Mouse (Mus musculus) left cerebral cortex, postnatal 14 days (tissue): ENCODE results near the gene Zbtb48. TPM values are rescaled to one million over a fixed set of nuclear protein-coding genes. Genes with fewer than 3 reads are reported as not detected.

Experiments
- DNase-seq, 2 experiments: peaks; one replicate each; pipeline ENCODE4 v3.0.0; 2021 to 2022; ENCODE audit warnings: low spot score in 2 of 2, mixed read lengths in 1 of 2
- intact Hi-C: fragments of 180-260 bp; cut with DNase I; formaldehyde crosslinking; loops from one replicate; pipeline ENCODE4 v1.15.1; 2025
- long read RNA-seq, 2 experiments: library from polyadenylated mRNA; stranded (forward); transcript quantifications; one replicate each; pipeline ENCODE4 v2.0.0; 2021
- total RNA-seq, 2 experiments: library from RNA; stranded (reverse); gene quantifications; 2 replicates each; pipeline ENCODE4 v1.2.3; 2021

The Zbtb48 gene
- total RNA-seq, result 10 to 100 TPM; 11.5 to 13.2 TPM
- long read RNA-seq, experiment 1, partial matches to known transcripts, result 4 of 9 reads
- long read RNA-seq, experiment 1, other reads (novel, unspliced or antisense), result 1 of 9 reads
- long read RNA-seq, experiment 2, partial matches to known transcripts, result 1 of 12 reads
- long read RNA-seq, experiment 2, other reads (novel, unspliced or antisense), result 6 of 12 reads

DNA sequence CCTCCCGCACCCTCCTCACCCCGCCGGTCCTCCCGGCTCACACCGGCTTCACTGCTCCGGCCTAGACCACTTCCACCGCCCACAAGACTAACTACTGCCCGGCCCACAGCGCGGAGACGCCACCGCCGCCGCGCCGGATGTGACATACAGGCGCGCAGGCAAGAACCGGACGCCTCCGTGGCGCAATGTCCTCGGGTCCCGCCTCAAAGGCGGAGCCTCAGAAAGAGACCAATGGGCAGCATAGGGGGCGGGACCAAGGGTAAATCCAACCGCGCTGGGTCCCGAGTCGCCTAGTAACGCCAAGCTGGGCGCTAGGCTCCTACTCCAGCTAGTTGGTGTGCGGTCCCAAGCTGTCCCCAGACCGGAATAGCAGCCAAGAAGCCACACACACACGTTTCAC lies at the start of gene Zbtb48:
Gene Zbtb48 (minus strand): TSS at position 148 of the 400 bp plus-strand sequence.
- intact Hi-C loops, result no loop called here

DNA sequence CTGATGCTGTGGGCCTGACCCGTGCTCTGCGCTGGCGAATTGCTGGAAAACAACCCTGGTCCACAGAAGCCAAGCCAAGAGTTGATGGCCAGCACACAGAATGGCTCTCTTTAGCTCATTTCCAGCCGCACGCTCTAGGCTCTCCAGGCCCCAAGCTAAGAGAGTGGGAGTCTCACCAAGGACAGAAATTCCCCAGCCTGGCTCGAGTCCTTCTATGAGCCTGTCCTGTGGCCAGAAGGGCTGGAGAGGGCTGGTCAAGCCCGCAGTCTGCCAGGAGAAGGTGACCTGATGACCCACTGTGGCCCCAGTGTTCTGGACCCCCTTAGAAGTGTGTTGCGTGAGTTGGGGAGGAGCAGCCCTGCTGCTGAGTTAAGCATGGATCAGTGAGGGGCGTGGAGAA lies 49.7 kb upstream of the Zbtb48 start:
- no peak for DNase-seq
- intact Hi-C loops, result no loop called here

More for the DNA sequence above, at the start of gene Zbtb48:
- DNase-seq, result peak; percentile 98 to 99

DNA sequence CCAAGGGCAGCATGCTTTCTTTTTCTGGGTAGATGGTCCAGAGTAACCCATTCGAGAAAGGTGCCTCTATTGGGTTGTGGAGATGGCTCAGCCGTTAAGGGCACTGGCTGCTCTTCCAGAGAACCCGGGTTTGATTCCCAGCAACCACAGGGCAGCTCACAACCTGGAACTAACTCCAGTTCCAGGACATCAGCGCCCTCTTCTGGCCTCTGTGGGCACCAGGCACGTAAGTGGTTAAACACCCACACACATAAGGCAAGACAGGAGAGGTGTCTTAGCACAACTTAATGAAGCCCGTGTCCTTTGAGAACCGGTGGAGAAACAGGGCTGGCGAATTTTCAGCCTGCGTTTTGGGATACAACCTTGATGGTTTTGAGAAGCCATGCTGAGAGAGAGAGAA lies 47.1 kb upstream of the Zbtb48 start:
- DNase-seq, result no peak
- intact Hi-C loops, result no loop called here

DNA sequence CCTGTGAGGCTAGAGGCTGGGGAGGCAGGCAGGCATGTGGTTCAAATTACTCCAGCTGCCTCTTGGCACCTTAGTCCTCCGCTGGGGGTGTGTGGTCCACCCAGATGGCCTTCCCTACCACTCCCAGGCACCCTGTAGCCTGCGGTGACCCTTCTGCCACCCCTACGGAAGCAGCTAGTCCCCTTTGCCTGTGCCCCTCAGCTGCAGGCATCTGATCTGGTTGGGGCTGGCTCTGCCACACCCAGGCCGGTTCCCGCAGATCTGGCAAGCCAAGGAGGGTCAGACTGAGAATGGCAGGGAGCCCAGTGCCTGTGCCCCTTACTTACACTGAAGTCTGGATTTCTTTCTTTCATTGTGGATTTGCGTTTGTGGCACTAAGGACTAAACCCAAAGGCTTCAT lies 46.2 kb upstream of the Zbtb48 start:
- intact Hi-C loops, result no loop called here

DNA sequence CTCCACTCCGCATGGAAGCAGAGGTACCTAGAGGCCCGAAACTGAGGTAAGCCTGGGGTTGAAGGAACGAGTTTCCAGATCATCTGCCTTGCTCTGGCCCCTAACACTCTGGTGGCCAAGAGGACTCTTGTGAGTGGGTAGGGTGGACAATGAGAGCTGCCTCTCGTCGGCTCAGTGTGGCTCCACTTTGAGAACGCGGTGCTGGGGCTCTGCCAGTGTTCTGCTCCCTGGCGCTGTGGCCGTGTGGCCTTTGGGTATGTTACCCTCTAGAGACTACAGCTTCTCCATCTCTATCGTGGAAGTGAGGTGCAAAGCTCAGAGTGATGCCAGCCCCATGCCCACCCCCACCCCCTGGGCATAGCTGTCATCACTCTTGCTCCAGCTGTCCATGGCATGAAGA lies 45.2 kb upstream of the Zbtb48 start:
- DNase-seq, result no peak
- intact Hi-C loops, result no loop called here

More for the DNA sequence above, 46.2 kb upstream of the Zbtb48 start:
- DNase-seq, result no peak

DNA sequence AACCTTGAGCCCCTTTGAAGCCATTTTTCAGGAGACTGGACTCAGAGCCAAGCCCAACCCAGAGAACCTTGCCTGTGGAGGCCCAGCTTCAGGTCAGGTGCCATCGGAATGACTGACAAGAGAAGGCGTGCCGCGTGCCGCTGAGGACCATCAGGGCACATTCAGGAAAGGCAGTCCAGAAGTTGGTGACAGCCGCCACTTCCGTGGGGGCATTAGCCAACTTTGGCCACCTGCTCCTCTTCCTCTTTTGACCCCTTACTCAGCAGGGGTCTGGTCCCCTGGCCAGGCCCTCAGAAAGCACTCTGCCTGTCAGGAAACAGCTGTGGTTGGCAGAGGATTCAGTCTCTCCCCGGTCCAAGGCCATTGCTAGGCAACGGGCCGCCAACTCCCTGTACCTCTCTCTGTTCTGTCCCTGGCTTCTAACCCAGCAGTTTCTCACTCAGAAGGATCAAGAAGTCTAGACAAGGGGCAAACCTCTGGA lies 44.7 kb upstream of the Zbtb48 start, which contains the start of gene Plekhg5:
Gene Plekhg5 (plus strand): TSS at position 378 of the 481 bp plus-strand sequence.
- peak in 1 of 2 experiments; percentile 61 for DNase-seq
- intact Hi-C loops, result no loop called here

DNA sequence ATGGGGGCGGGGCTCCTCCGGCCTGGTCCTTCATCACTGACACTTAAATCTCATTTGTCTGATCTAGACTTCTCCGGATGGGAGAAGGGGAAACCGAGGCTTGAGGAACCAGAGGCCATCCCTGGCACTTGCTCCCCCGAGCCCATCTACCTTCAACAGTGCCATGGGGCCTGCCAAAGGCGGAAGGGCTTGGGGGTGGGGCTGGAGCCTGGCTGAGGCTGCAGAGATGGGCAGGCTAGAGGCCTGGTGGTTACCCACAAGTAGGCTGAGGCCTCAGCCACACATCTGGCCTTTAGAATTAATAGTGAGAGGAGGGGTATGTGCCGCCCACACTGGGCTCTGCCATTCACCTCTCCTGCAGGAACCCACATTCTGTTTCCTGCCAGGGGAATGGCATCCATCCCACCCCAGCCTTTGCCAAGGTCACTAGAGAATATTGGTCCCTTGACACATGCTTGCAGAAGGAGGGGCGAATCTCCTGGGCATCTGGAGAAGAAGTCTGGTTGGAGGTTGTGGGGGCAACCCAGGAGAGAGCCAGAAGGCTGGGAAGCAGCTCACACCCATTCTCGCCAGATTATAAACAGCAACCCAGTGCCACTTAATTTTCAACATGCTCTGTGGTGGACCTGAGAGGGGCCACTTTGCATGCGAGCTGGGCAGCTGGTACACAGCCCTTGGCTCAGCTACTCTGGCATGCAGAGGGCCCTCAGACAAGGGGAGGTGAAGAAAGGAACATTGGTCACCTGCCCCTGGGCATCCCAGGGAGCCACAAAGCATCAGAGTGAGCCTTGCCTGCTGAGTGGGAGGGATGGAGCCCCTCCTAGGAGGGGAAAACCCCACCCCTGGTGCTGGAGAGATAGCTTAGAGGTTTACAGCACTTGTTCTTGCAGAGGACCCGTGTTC lies 43.3 kb upstream of the Zbtb48 start:
- intact Hi-C loops, result no loop called here

DNA sequence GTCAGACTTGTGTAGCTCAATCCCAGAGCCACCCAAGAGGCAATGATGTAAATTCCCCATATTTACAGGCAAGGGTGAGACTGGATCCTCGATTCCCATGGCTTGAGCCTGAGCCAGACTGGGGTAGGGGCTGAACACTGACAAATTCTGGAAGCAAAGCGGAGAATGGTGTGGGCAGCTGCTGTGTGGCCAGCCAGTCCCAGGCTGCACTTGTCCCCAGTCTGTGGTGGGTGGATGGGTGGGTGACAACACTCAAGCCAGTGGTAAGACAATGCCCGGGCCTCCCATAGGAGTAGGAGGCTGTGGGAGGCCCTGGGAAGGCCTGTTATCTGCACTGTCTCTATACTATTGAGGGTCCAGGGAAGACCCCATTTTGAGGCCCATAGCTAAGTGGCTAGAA lies 41.8 kb upstream of the Zbtb48 start:
- DNase-seq, result no peak
- intact Hi-C loops, result no loop called here

More for the DNA sequence above, 43.3 kb upstream of the Zbtb48 start:
- no peak for DNase-seq

DNA sequence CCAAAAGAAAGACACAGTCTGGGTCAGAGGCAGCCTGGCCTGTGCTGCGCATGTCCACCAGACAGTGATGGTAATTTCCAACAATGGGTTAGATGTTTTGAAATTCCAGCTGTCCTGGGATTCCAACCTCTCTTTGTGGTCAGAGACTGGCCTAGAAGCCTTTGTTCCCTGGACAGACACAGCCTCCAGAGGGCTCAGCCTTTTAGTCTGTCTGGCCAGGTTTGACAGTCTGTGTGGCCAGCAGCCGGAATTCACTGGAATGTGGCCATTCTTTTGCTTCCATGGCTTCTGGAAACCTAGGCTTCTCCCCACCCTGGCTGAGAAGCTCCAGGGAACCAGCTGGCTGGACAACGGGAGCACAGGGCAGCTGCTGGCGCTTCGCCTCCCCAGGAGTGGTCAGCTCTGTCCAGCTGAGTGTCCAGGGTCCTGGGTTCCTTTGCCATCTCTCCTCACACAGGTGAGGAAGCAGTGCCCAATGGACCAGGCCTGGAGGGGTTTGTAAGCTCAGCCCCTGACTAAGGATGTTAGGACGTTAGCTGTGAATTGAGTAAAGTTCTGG lies 40.8 kb upstream of the Zbtb48 start:
- intact Hi-C loops, result no loop called here
- no peak for DNase-seq

DNA sequence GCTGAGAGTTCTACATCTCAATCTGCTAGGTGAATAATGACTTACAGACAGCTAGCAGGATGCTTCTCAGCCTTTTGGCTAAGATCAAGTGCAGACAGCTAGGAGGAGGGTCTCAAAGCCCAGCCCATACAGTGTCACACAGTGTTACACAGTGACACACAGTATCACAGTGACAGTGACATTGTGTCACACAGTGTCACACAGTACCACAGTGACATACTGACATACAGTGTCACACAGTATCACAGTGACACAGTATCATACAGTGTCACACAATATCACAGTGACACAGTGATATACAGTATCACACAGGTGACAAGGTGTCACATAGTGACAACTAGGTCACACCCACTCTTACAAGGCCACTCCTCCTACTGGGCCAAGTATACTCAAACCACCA lies 39.8 kb upstream of the Zbtb48 start:
- intact Hi-C loops, result no loop called here
- DNase-seq, result no peak

DNA sequence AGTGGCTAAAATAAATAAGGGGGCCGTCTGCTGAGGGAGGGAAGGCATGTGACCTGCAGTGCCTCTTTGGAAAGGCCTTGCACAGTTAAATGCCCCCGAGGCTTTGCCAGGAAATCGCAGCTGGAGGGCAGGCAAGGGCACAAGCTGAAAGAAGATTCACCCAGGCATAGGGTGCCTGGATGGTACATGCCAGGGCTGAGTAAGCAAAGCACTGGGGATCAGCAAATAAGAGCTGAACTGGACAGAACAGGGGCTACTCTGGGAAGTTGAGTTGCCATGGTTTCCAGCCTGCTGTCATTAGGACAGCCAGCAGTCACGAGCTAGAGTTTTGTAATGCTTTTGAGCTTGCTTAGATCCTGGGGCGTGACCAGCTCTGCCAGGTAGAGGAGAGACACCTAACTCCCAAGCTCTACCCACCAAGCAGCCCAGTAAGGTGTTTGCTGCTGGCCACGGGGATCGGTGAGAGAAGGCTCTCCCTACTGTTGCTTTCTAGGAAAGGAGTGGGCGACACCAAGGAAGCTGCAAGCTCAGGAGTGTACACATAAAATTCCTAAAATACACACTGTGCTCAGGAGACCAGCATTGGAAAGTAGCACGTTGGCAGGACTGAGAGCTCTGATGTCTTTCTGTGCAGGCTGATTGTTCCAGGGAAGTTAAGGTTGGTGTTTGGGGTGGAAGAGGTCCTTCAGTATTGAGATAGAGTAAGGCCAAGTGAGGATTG lies 35.1 kb upstream of the Zbtb48 start:
- peak in 1 of 2 experiments; percentile 48 for DNase-seq
- intact Hi-C loops, result no loop called here

DNA sequence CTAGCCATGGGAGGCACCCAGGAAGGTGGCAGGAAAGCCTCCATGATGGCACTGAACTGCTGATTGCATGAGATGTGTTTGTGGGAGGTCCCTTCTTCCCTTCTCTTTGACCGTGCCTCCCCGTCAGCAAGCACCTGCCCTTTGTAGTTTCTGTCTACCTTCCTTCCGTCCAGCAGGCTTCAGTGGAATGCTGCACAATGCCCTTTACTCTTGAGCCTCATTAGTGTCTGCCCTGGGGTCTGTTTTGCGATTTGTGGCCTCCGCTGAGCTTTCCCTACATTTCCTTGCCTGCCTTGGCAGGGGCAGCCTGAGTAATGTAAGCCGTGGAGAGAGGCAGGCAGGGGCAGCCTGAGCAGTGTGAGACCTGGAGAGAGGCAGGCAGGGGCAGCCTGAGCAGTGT lies 17.1 kb upstream of the Zbtb48 start:
- intact Hi-C loops, result no loop called here
- no peak for DNase-seq

DNA sequence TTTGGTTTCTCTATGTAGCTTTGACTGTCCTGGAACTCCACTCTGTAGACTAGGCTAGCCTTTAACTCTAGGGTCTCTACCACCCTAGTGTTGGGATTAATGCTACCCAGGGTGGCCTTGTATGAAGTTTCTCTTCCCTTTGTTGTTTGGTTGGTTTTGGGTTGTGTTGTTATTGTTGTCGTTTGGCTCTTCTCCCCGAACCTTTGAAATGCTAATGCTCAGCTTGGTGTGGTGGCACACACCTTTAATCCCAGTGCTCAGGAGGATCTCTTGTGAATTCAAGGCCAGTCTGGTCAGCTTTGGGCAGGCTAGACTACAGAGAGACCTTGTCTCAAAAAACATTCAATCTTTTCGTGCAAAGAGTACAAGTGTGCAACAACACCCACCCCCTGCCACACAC lies 15.7 kb upstream of the Zbtb48 start:
- DNase-seq, result no peak
- intact Hi-C loops, result no loop called here

DNA sequence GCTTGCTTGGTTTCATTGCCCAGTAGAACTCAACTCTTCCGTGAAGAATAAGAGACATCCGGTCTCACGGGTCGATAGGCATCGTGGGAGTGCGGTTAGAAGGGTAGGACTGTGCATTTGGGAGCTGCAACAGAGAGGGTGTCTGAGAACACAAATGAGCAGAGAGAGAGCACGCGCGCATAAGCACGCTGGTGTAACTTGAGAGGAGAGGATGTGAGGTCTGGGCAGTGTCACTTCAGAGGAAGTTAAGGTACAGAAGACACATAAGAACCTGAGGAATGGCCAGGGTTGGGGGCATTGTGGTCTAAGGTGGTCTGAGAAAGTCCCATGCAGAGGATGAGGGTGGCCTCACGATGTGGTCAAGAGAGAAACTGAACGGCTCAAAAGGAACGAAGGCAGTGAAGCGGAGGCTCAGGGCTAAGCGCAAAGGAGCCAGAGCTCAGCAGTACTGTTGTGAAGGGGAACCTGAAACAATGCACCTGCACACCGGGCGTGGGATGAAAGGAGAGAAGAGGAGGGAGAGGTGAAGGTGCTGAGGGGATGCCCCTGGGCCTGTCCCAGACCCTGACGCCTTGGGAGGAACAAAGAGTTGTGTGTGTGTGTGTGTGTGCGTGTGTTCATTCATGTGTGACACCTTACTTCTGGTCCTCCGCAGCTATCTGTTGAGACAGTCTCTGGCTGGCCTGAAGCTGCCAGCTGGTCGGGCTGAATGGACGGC lies 14.6 kb upstream of the Zbtb48 start:
- no peak for DNase-seq
- intact Hi-C loops, result no loop called here

DNA sequence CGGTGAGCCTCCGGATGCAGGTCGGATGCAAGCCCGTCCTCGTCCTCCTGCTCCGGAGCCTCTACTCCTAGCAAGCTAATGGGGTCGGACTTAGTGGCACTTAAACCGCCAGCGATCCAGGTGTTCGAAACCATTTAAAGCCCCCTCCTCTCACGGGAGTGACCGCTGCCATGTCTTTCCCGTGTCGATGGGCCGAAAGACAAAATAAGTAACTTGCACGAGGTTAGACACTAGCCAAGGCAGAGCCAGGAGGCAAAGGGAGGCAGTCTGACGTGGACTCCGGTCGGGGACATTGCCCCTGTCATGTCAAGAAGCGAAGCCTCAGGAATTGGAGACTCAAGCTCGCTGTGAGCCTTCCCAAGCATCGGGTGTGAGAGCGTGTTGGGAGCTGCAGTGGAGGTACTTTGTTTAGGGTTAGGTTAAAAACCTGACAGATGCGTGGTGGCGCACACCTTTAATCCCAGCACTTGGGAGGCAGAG lies 12.4 kb upstream of the Zbtb48 start:
- intact Hi-C loops, result loop anchor here (5.0 kb wide), 2 partner anchors 57 to 58 kb away; no protein-coding TSS in a partner anchor
- DNase-seq, result no peak

DNA sequence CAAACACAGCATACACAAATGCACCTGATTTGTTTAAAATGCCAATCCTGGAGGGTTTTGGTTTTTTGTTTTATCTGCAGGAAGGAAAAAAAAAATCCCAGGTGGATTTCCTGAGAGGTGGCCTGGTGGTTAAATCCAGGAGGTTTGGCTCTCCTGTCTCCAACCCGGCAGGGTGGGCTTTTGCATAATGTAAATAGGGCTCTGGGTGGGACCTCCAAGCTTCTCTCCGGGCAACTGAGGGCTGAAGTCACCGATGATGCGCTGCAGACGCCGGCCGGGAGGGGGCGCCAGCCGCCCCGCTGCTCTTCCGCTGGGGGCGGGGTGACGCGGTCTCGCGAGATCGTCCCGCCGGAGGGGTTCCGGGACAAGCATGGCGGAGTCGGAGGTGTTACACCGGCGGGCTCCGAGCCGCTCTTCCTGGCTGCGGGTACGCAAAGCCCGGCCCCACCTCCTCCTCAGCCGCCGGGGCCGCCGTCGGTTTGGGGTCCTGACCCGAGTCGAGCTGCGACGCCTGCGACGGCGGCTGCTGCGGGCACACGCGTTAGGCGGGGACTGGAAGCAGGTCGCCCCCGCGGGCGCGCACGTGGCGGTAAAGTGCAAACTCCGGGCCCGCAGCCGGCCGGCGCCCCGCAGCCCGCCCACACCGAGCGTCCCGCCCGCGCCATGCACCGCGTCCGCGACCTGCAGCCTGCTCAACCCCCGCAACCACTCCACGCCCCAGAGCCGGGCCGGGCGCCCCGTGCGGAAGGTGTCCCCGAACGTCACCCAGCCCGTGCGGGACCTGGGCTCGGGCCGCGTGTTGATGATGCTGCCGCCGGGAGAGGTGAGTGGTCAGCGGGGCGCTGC lies 11.7 kb upstream of the Zbtb48 start, which contains the start of gene Nol9:
Gene Nol9 (plus strand): TSS at position 337 of the 846 bp plus-strand sequence.
- DNase-seq, result peak; percentile 90 to 93
- intact Hi-C loops, result loop anchor here (5.0 kb wide), 2 partner anchors 57 to 58 kb away; no protein-coding TSS in a partner anchor

DNA sequence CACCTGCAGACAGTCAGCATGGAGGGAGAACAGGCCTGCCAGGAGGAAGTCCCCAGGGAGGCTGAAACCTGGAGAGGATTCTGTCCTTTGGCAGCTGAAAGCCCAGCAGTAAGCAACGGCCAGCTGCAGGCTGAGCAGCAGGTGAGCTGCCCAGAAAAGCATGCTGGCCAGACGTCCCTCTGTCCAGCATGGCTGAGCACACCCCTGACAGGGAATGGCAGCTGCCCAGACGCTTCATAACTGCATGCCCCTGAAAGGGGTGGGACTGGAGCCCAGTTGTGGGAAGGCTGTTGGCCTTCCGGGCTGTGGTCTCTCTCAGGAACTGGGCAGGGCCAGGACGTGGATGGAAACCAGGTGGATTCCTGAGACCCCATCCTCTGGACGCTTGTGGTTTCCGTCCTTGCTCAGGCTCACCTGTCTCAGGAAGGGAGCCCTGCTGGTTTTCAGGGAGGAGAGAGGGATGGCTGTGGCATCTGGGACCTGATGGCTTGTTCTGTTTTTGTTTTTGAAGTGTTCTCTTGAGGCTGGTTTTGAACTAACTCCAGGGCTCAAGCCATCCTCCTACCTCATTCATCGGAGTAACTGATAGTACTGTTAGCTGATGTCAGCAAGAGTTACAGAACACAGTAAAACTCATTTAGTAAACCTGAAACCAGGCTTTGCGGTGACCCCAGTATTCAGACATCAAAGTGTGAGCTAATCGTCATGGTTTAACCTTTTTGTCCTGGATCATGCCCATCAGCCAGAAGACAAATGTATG lies 10.9 kb upstream of the Zbtb48 start, which contains the start of gene Tas1r1:
Gene Tas1r1 (minus strand): TSS at position 344 of the 760 bp plus-strand sequence.
- intact Hi-C loops, result loop anchor here (5.0 kb wide), 2 partner anchors 56 to 59 kb away; no protein-coding TSS in a partner anchor
- no peak for DNase-seq
